Comparison of ENCODE assay signal across 21 mouse cellular contexts in genomic region chr5:113719221-113719661, GRCm38 (mm10). TPM values are rescaled to one million over a fixed set of nuclear protein-coding genes. Genes with fewer than 3 reads are reported as not detected.
DNase-seq lines count a peak whose midpoint lies in the region; ATAC-seq lines count a peak whose summit lies in the region.
"Had no signal": no experiment of that assay in that cellular context is flagged by ENCODE, and none has a peak within 500 bp of the region (broad histone marks: within the 10 kb centered on the region; RNA-seq: fewer than 3 reads in every experiment).

No protein-coding gene starts in this region.

- 75% methylated on average over 8 of the region's 8 CpGs for WGBS in hindbrain, embryonic 13.5 days
- 88% methylated on average over 8 of the region's 8 CpGs for WGBS in hindbrain, embryonic 11.5 days
- 57% methylated on average over 8 of the region's 8 CpGs for WGBS in hindbrain, embryonic 15.5 days

- no peak for ATAC-seq in hindbrain, embryonic 13.5 days (ENCODE audit: low FRiP score)
- ATAC-seq in hindbrain, embryonic 11.5 days (ENCODE audit: low FRiP score): no peak
- ATAC-seq in hindbrain, embryonic 15.5 days (ENCODE audit: low FRiP score, low read depth): no peak
- ATAC-seq in granulocyte monocyte progenitor cell, adult 5-6 weeks (replicated peaks; ENCODE audit: poor library complexity, severe bottlenecking): no peak

- no peaks in the 10 kb centered on the region for H3K9me3 ChIP-seq in hindbrain, embryonic 13.5 days
- H3K9me3 ChIP-seq in hindbrain, embryonic 11.5 days (ENCODE audit: control insufficient read depth, low read length): no peaks in the 10 kb centered on the region
- H3K9me3 ChIP-seq in hindbrain, embryonic 15.5 days: no peaks in the 10 kb centered on the region

- no peak overlapping the region for H3K4me2 ChIP-seq in hindbrain, embryonic 13.5 days
- no peak overlapping the region for H3K4me2 ChIP-seq in hindbrain, embryonic 11.5 days (replicated peaks; ENCODE audit: low read depth, low read length)
- no peak overlapping the region for H3K4me2 ChIP-seq in hindbrain, embryonic 15.5 days

- peaks cover 51% of the 10 kb centered on the region for H3K4me1 ChIP-seq in hindbrain, embryonic 13.5 days (replicated peaks)
- no peaks in the 10 kb centered on the region for H3K4me1 ChIP-seq in hindbrain, embryonic 11.5 days (replicated peaks; ENCODE audit: control insufficient read depth, insufficient read depth, low read length)
- peaks cover 46% of the 10 kb centered on the region for H3K4me1 ChIP-seq in hindbrain, embryonic 15.5 days (replicated peaks)

- intact Hi-C loops in left cerebral cortex, postnatal 10 days (cut with DNase I): no loop called here

- H3K27ac ChIP-seq in hindbrain, embryonic 13.5 days: peak overlapping the region; percentile 62
- no peak overlapping the region for H3K27ac ChIP-seq in hindbrain, embryonic 11.5 days (ENCODE audit: low read depth, low read length)
- H3K27ac ChIP-seq in hindbrain, embryonic 15.5 days (replicated peaks): peak overlapping the region; percentile 46; the same call in 1 of the 2 replicates
- H3K27ac ChIP-seq: heart, adult 2 months had no signal

- no peak for DNase-seq in hindbrain, embryonic 11.5 days (ENCODE audit: low spot score)
- DNase-seq in brain, adult 2 months (ENCODE audit: low read depth, low spot score): peak; percentile 85
- peak; percentile 83 for DNase-seq in cerebellum, adult 9-11 months
- no peak for DNase-seq in left cerebral cortex, postnatal 10 days (ENCODE audit: extremely low spot score in 1 of 2, low spot score in 2 of 2)
- no peak for DNase-seq in lung, postnatal 10 days
- DNase-seq: adrenal gland, adult 8-10 months; B cell, adult 2 months; heart, adult 2 months; heart, postnatal 36 days; kidney, adult 2 months; kidney, postnatal 36 days; thymus, adult 18-20 months had no signal

- no peak overlapping the region for H3K9ac ChIP-seq in hindbrain, embryonic 13.5 days
- H3K9ac ChIP-seq in hindbrain, embryonic 11.5 days (ENCODE audit: low read depth, low read length): no peak overlapping the region
- no peak overlapping the region for H3K9ac ChIP-seq in hindbrain, embryonic 15.5 days

- H3K36me3 ChIP-seq in hindbrain, embryonic 13.5 days: no peaks in the 10 kb centered on the region
- H3K36me3 ChIP-seq in hindbrain, embryonic 11.5 days (ENCODE audit: control insufficient read depth, insufficient read depth, low read length): no peaks in the 10 kb centered on the region
- no peaks in the 10 kb centered on the region for H3K36me3 ChIP-seq in hindbrain, embryonic 15.5 days

- no peak overlapping the region for H3K4me3 ChIP-seq in hindbrain, embryonic 13.5 days
- no peak overlapping the region for H3K4me3 ChIP-seq in hindbrain, embryonic 11.5 days (ENCODE audit: low read depth, low read length)
- H3K4me3 ChIP-seq in hindbrain, embryonic 15.5 days: no peak overlapping the region
- H3K4me3 ChIP-seq: heart, adult 2 months; megakaryocyte, embryonic 14.5 days had no signal

- H3K27me3 ChIP-seq in hindbrain, embryonic 13.5 days: no peaks in the 10 kb centered on the region
- no peaks in the 10 kb centered on the region for H3K27me3 ChIP-seq in hindbrain, embryonic 11.5 days (ENCODE audit: control insufficient read depth, insufficient read depth, low read length)
- H3K27me3 ChIP-seq in hindbrain, embryonic 15.5 days: no peaks in the 10 kb centered on the region

RNA-seq across cellular contexts. Expression of gene 1700069L16Rik, which starts 5.3 kb away (rescaled TPM):
- not detected in 2 replicates for polyA plus RNA-seq in hindbrain, embryonic 13.5 days (2015; fragmentation: Nextera tagmentation; extraction: Ambion mirVana)
- polyA plus RNA-seq in hindbrain, embryonic 11.5 days (2014; fragmentation: Nextera tagmentation; extraction: Ambion mirVana): not detected in 2 replicates
- polyA plus RNA-seq in hindbrain, embryonic 15.5 days (2015; fragmentation: Nextera tagmentation; extraction: Ambion mirVana): not detected in 2 replicates
- not detected for total RNA-seq in left cerebral cortex, postnatal 10 days (2021)
- not detected in 2 replicates for total RNA-seq in granulocyte monocyte progenitor cell, adult 5-6 weeks (2014; fragmentation: Nextera tagmentation)
- total RNA-seq in granulocyte monocyte progenitor cell, adult 5-6 weeks (2017): not detected in 2 replicates
- total RNA-seq: adrenal gland, adult 8-10 months; gastrocnemius, adult 18-20 months; heart, adult 2 months; heart, postnatal 36 days; left cerebral cortex, adult 8-10 months; liver, adult 2 months had no signal
- polyA plus RNA-seq: heart, adult 2 months; kidney, adult 2 months; liver, adult 2 months; lung, embryonic 16.5 days; neural tube, embryonic 11.5 days had no signal

RNA-seq across cellular contexts. Expression of gene Ficd, which starts 16.4 kb away (rescaled TPM):
- polyA plus RNA-seq in hindbrain, embryonic 13.5 days (2015; fragmentation: Nextera tagmentation; extraction: Ambion mirVana): 8.0 and 8.2 TPM in 2 replicates
- polyA plus RNA-seq in hindbrain, embryonic 11.5 days (2014; fragmentation: Nextera tagmentation; extraction: Ambion mirVana): 3.3 and 3.8 TPM in 2 replicates
- 10.6 and 10.9 TPM in 2 replicates for polyA plus RNA-seq in hindbrain, embryonic 15.5 days (2015; fragmentation: Nextera tagmentation; extraction: Ambion mirVana)
- 1 to 10 TPM; 7.2 to 8.0 TPM for total RNA-seq in left cerebral cortex, postnatal 10 days (2021)
- 1.6 and 3.7 TPM in 2 replicates for total RNA-seq in granulocyte monocyte progenitor cell, adult 5-6 weeks (2014; fragmentation: Nextera tagmentation)
- 0.77 and 1.9 TPM in 2 replicates for total RNA-seq in granulocyte monocyte progenitor cell, adult 5-6 weeks (2017)

RNA-seq across cellular contexts. Expression of gene Sart3, which starts 53.1 kb away (rescaled TPM):
- polyA plus RNA-seq in hindbrain, embryonic 13.5 days (2015; fragmentation: Nextera tagmentation; extraction: Ambion mirVana): 44.0 and 46.0 TPM in 2 replicates
- polyA plus RNA-seq in hindbrain, embryonic 11.5 days (2014; fragmentation: Nextera tagmentation; extraction: Ambion mirVana): 45.1 and 51.1 TPM in 2 replicates
- polyA plus RNA-seq in hindbrain, embryonic 15.5 days (2015; fragmentation: Nextera tagmentation; extraction: Ambion mirVana): 45.7 and 47.4 TPM in 2 replicates
- total RNA-seq in left cerebral cortex, postnatal 10 days (2021): 10 to 100 TPM; 29.1 to 35.0 TPM
- total RNA-seq in granulocyte monocyte progenitor cell, adult 5-6 weeks (2014; fragmentation: Nextera tagmentation): 29.2 and 29.7 TPM in 2 replicates
- 31.1 and 38.5 TPM in 2 replicates for total RNA-seq in granulocyte monocyte progenitor cell, adult 5-6 weeks (2017)

RNA-seq across cellular contexts. Expression of gene Iscu, which starts 53.3 kb away (rescaled TPM):
- polyA plus RNA-seq in hindbrain, embryonic 13.5 days (2015; fragmentation: Nextera tagmentation; extraction: Ambion mirVana): 91.5 and 93.4 TPM in 2 replicates
- polyA plus RNA-seq in hindbrain, embryonic 11.5 days (2014; fragmentation: Nextera tagmentation; extraction: Ambion mirVana): 108 TPM in 2 replicates
- polyA plus RNA-seq in hindbrain, embryonic 15.5 days (2015; fragmentation: Nextera tagmentation; extraction: Ambion mirVana): 87.6 and 89.9 TPM in 2 replicates
- total RNA-seq in left cerebral cortex, postnatal 10 days (2021): 10 to 100 TPM; 72.7 to 78.3 TPM
- 81.9 and 100 TPM in 2 replicates for total RNA-seq in granulocyte monocyte progenitor cell, adult 5-6 weeks (2014; fragmentation: Nextera tagmentation)
- total RNA-seq in granulocyte monocyte progenitor cell, adult 5-6 weeks (2017): 101 and 111 TPM in 2 replicates

Comparison
In these comparisons a context has a peak if more than half of its experiments do, and no peak if none do; other contexts are left out.
1. DNase-seq: peak in brain, adult 2 months (single experiment) and cerebellum, adult 9-11 months (single experiment); none in hindbrain, embryonic 11.5 days (single experiment), left cerebral cortex, postnatal 10 days (0 of 2) and lung, postnatal 10 days (single experiment).